Mouse (Mus musculus) urinary bladder, postnatal 14 days (tissue): ENCODE measurements around the gene Rnf225.
"Not testable (repeated sequence)": the region's sequence is repeated elsewhere in the genome, so short reads cannot be mapped to it uniquely, and the experiment has no call there.

ENCODE experiments used
- DNase-seq: peaks from one replicate; pipeline ENCODE4 v3.0.0; 2021; ENCODE audit warnings: low spot score

Rnf225 gene

DNA sequence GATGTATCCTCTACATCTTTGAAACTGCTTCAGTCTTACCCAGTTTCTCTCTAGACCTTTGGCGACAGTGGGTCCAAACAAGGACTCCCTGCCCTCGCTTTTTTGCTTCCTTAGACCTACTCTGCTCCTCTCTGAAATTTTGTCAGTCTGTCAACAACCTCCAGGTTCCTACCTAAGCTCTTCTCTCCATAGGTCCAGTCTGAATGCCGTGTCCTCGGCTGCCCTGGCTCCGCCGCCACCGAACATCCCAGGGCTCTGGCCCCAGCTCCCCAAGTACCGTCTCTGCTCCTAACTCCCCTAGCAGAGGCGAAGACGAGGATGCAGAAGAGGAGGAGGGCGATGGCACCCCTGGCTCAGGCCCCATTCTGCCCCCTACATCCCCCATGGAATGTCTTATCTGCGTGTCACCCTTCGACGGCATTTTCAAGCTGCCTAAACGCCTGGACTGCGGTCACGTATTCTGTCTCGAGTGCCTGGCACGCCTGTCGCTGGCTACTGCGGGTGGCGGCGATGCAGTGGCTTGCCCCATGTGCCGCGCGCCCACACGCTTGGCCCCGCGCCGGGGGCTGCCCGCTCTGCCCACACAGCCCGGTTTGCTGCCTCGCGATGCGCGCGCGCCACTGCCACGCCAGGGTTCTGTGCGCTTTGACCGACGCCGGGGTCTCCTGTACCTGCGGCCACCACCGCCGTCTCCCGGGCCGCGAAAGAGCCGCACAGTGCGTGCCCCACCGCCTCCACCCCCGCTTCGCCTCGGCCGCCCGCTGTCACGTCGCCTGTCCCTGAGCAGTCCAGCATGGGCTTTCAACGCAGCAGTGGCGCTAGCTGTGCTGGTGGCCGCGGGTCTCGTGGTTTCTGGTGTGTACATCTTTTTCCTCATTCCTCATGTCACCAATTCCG is 725 bp downstream of the Rnf225 start:
- peak; percentile 33 for DNase-seq

- no peak for DNase-seq
These were observed 6.5 kb downstream of the Rnf225 start for GRCm38 (mm10) chr7:12933615-12934140.

- DNase-seq: no peak
These were observed 7.6 kb downstream of the Rnf225 start for GRCm38 (mm10) chr7:12934808-12935207.

DNA sequence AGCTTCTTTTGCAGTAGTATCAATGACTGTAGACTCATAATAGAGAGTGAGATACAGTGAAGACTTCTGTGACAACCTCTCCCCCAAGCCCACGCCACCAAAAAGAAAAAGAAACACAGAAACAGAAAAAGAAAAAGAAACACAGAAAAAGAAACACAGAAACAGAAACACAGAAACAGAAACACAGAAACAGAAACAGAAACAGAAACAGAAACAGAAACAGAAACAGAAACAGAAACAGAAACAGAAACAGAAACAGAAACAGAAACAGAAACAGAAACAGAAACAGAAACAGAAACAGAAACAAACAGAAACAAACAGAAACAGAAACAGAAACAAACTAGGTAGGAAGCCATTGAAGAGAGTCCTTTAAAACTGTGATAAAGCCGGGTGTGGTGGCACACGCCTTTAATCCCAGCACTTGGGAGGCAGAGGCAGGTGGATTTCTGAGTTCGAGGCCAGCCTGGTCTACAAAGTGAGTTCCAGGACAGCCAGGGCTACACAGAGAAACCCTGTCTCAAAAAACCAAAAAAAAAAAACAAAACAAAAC is 10.1 kb downstream of the Rnf225 start:
- DNase-seq: not testable (repeated sequence)

DNA sequence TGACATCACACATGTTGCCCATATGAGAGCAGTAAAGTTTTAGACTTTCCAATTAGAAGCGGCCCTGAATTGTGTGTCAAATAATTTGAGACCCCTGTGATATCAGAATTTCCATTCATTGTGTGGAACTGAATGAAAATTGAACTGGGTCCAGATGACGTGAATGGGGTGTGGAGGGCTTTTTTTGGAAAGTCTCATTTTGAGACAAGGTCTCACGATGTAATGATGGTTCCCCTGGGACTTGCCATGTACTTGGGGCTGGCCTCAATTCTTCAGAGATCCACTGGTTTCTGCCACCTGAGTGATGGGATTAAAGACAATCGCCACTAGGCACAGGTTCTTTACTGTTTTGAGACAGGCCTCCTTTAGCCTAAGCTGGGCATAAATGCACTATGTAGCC is 13.4 kb downstream of the Rnf225 start:
- no peak for DNase-seq

- no peak for DNase-seq
These were observed 16.3 kb downstream of the Rnf225 start for GRCm38 (mm10) chr7:12943488-12943887.

DNA sequence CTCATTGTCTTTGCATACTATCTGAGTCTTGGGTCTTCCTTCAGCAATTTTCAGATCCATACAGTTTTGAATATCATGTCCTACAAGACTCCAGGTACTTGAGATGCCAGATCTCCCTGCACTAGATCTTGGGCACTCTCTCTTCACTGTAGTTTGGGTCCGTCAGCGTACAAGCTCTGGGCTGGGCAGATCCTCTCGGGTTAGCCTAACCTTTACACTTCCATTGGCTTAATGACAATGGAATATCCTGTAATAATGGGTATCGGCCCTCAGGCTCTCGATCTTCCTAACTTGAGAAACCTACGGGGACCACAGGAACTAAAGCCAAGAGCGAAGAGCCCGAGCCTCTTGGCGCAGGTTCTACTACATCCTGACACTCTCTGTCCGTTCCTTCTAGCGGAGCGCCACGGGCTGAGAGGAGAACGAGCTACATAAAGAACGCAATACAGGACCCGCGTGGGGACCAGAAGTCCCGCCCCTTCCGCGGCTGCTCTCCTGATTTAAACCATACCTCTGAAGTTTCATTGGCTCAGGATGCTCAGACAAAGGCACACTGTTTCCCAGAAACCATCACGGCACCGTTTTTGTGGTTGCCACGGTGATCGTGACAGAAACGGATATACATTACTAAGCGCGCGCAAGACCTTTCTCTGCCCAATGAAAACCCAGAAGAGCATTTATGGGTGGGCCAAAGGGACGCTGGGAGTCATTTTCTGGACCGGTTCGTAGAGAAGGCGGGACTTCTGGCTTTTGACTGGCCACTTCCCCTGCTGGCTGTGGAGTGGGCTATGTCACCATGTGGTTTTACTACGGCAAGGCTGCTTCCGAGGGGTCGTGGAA is 22.0 kb downstream of the Rnf225 start:
- peak; percentile 93 for DNase-seq

DNA sequence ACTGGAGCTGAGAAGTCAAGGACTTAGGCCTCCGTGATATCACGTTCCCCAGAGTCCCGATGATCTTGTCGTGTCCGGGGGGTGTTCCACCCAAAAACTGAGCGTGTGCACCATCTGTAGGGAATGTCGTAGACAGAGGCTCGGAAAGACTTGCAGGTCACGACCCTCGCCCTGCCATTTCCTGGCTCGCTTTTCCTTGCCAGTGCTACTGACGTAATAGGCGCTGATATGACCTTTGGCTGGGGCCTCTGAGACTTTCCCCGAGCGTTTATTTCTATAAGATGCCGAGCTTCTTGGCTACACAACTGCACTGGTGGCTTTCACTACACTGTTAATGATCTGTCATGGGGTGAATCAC is 22.6 kb downstream of the Rnf225 start:
- DNase-seq: no peak

GRCm38 (mm10) chr7:12954896-12955295 is 27.7 kb downstream of the Rnf225 start:
- DNase-seq: no peak

DNA sequence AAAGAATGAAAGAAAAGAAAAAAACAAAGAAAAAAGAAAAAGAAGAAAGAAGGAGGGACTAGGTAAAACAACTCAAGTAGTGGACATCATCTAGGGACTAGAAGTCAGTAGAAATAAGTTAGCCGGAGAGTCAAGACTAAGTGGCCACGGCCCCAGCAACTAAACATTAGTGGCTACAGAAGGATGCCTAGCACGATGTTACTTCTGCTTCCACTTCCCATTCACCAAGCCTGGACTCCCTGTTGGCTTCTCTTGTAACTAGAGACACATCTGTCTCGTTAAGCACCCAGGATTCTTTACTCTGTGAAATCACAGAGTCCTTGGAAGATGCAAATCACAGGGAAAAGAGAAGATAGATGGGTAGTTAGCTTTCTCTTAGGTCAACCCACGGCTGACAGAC is 30.3 kb downstream of the Rnf225 start:
- no peak for DNase-seq

- no peak for DNase-seq
These were observed 31.7 kb downstream of the Rnf225 start for GRCm38 (mm10) chr7:12958948-12959347.

DNA sequence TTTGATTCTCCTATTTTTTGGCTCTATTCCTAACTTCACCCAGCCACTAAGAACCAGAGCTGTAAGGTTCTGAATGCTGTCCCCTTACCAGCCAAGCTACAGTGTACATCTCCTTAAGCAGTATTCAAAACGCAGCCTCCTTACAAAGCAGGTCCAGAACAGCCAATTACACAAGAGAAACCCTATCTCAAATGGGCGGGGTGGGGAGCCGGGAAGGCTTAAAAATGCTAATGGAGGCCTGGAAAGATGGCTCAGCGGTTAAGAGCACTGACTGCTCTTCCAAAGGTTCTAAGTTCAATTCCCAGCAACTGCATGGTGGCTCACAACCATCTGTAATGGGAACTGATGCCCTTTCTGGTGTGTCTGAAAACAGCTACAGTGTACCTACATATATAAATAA is 32.5 kb downstream of the Rnf225 start:
- no peak for DNase-seq

DNA sequence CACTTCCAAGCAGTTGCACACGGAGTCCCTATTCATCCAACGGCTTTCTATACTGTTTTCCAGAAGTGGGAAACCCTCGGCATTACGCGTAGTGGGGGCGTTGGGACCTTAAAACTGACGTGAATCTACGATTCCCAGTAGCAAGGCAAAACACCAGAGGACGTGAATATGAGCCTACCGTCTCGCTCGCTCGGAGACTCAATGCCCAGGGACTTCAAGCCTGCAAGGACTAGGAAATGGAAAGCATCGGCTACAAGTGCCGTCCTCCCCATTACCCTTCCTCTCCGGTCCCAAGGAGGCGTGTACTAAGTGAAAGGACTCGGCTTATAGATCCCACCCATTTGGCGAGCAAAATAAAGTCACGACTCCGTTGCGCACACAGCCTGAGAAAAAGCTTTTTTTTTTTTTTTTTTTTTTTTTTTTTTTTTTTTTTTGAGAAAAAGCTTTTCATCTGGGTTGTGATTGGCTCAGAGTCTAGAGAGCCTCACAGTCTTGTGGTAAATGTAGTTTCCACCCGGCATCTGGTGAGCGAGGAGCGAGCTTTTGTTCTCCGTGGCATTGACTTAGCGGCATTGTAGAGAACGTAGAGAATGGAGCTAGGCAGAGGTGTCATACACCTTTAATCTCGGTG is 34.4 kb downstream of the Rnf225 start:
- no peak for DNase-seq

DNA sequence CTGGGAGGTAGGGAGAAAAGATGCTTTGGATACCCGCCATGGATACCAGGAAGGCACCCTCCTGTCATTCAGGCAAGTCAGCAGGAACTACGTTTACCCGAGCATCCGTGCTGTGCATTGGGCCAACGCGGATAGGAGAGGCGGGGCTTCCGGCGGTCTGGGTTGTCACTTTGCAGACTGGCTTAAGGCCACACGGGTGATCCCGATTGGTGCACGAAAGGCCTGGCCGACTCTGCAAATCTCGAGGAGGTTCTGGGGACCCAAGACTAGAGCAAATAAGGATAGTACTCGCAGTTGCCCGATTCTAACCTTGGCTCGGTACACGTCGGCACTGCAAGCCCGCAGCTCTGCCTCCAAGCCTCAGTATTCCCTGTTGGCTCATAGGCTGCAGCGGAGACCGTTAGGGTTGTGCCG is 38.5 kb downstream of the Rnf225 start, which contains the start of gene Zfp324:
Zfp324 (plus strand) TSS at position 161 of the 414 bp plus-strand sequence.
- peak; percentile 91 for DNase-seq

GRCm38 (mm10) chr7:12966104-12966845 is 39.1 kb downstream of the Rnf225 start:
- DNase-seq: peak; percentile 72

- no peak for DNase-seq
These were observed 43.7 kb downstream of the Rnf225 start for GRCm38 (mm10) chr7:12970906-12971305.

- DNase-seq: peak; percentile 99
These were observed 50.6 kb downstream of the Rnf225 start, which contains the start of gene Zfp446 for GRCm38 (mm10) chr7:12977682-12978389. Zfp446 (plus strand) TSS chr7:12977848.

- DNase-seq: no peak
These were observed 51.9 kb downstream of the Rnf225 start for GRCm38 (mm10) chr7:12978931-12979722.

GRCm38 (mm10) chr7:12979776-12980175 is 52.6 kb downstream of the Rnf225 start:
- no peak for DNase-seq

- no peak for DNase-seq
These were observed 53.1 kb downstream of the Rnf225 start for GRCm38 (mm10) chr7:12980291-12980690.
